Mouse (Mus musculus): ENCODE measurements around the gene Snrnp27.

- no peak for TF ChIP-seq CHD2 (IDR thresholded peaks at IDR 0.05; ENCODE audit: low read depth, low read length)
- TF ChIP-seq ZC3H11A (IDR thresholded peaks at IDR 0.05; ENCODE audit: borderline replicate concordance, low read depth, low read length): no peak
- no peak for TF ChIP-seq ZNF384 (IDR thresholded peaks at IDR 0.05; ENCODE audit: low read depth, low read length)
- TF ChIP-seq HCFC1 (IDR thresholded peaks at IDR 0.05; ENCODE audit: borderline replicate concordance, insufficient read depth, low read length): no peak
- no peak for TF ChIP-seq MAFK (IDR thresholded peaks at IDR 0.05; ENCODE audit: insufficient read depth, low read depth, low read length)
These were observed 46.5 kb downstream of the Snrnp27 start for GRCm38 (mm10) chr6:86637860-86638259.

Data from ES-E14 (cell line).